Mouse (Mus musculus): ENCODE results near the gene Nup43. TPM values are rescaled to one million over a fixed set of nuclear protein-coding genes. Genes with fewer than 3 reads are reported as not detected.

Gene Nup43
- total and polyA plus RNA-seq, 2 experiments = 3.6 to 4.4 TPM

- DNase-seq (ENCODE audit: extremely low read depth, low read depth, low spot score) = no peak
- Histone ChIP-seq H3K27me3 (ENCODE audit: control insufficient read depth, insufficient read depth, low read length) (no peaks in the 10 kb centered on the region), H3K79me2 (ENCODE audit: control insufficient read depth, insufficient read depth, low read length) (no peaks in the 10 kb centered on the region), H3K4me1 (ENCODE audit: control insufficient read depth, insufficient read depth, low read length) (no peaks in the 10 kb centered on the region), H3K27ac (replicated peaks; ENCODE audit: insufficient read depth, low read depth, low read length) (no peak overlapping the region), H3K9ac (ENCODE audit: low read depth, low read length) (no peak overlapping the region), H3K4me3 (ENCODE audit: insufficient read depth, low read depth, low read length) (no peak overlapping the region), H3K36me3 (ENCODE audit: control insufficient read depth, insufficient read depth, low read length) (peaks cover 30% of the 10 kb centered on the region)
- TF ChIP-seq CTCF (IDR thresholded peaks at IDR 0.05; ENCODE audit: low read depth, low read length) = no peak
- no peak for TF ChIP-seq POLR2A (IDR thresholded peaks at IDR 0.05; ENCODE audit: extremely low read depth, insufficient read depth, low read length)
- WGBS = 96% methylated on average over 4 of the region's 4 CpGs
Observed at GRCm38 (mm10) chr10:7629092-7629491, 38.2 kb upstream of the Nup43 start.

- no peak for DNase-seq (ENCODE audit: extremely low read depth, low read depth, low spot score)
- WGBS = 93% methylated on average over 5 of the region's 5 CpGs
- Histone ChIP-seq H3K4me3 (ENCODE audit: insufficient read depth, low read depth, low read length) (no peak overlapping the region), H3K36me3 (ENCODE audit: control insufficient read depth, insufficient read depth, low read length) (peaks cover 30% of the 10 kb centered on the region), H3K27me3 (ENCODE audit: control insufficient read depth, insufficient read depth, low read length) (no peaks in the 10 kb centered on the region), H3K79me2 (ENCODE audit: control insufficient read depth, insufficient read depth, low read length) (no peaks in the 10 kb centered on the region), H3K9ac (ENCODE audit: low read depth, low read length) (no peak overlapping the region), H3K27ac (replicated peaks; ENCODE audit: insufficient read depth, low read depth, low read length) (no peak overlapping the region), H3K4me1 (ENCODE audit: control insufficient read depth, insufficient read depth, low read length) (no peaks in the 10 kb centered on the region)
- TF ChIP-seq POLR2A (IDR thresholded peaks at IDR 0.05; ENCODE audit: extremely low read depth, insufficient read depth, low read length) (no peak), CTCF (IDR thresholded peaks at IDR 0.05; ENCODE audit: low read depth, low read length) (no peak)
Observed at GRCm38 (mm10) chr10:7630286-7630685, 37.0 kb upstream of the Nup43 start.

DNA sequence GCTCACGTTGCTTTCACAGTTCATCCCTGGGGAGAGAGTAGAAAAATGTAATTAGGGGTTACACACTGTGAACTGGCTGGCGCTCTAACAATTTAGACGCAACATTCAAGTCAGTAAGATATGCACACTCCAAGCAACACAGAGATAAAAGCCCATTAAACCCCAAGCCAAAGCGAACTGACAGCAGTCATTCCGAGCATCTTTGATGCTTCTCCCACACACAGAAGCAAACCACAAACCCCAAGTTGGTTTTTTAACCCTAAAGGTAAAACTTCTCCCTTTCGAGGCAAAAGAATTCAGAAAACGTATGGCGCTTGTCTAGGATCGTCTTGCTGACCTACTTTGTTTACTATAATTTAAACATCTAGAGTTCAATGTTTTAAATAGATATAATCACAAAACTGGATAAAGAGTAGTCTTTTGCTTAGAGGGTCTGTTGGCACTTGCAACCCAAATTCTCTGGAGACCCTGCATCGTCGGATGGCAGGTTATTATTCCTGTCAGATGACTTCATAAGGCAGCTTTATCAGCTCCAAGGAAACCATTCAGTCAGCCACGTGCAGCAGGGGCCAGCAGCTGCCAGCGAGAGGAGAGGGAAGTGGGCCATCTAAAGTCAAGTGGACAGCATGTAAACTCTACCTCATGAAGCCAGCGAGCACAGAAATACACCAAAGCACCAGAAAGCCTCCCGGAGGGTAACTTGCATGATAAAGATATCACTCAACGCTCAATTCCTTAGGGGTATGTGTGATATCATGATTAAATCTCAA is 36.2 kb upstream of the Nup43 start:
- H3K4me1 ChIP-seq (ENCODE audit: control insufficient read depth, insufficient read depth, low read length) = no peaks in the 10 kb centered on the region
- 86% methylated on average over 16 of the region's 16 CpGs for WGBS
- H3K79me2 ChIP-seq (ENCODE audit: control insufficient read depth, insufficient read depth, low read length) = no peaks in the 10 kb centered on the region
- DNase-seq (ENCODE audit: extremely low read depth, low read depth, low spot score) = no peak
- no peak overlapping the region for H3K27ac ChIP-seq (replicated peaks; ENCODE audit: insufficient read depth, low read depth, low read length)
- no peaks in the 10 kb centered on the region for H3K27me3 ChIP-seq (ENCODE audit: control insufficient read depth, insufficient read depth, low read length)
- no peak overlapping the region for H3K4me3 ChIP-seq (ENCODE audit: insufficient read depth, low read depth, low read length)
- no peak overlapping the region for H3K9ac ChIP-seq (ENCODE audit: low read depth, low read length)
- TF ChIP-seq POLR2A (IDR thresholded peaks at IDR 0.05; ENCODE audit: extremely low read depth, insufficient read depth, low read length) (no peak), CTCF (IDR thresholded peaks at IDR 0.05; ENCODE audit: low read depth, low read length) (no peak)
- peaks cover 30% of the 10 kb centered on the region for H3K36me3 ChIP-seq (ENCODE audit: control insufficient read depth, insufficient read depth, low read length)

DNA sequence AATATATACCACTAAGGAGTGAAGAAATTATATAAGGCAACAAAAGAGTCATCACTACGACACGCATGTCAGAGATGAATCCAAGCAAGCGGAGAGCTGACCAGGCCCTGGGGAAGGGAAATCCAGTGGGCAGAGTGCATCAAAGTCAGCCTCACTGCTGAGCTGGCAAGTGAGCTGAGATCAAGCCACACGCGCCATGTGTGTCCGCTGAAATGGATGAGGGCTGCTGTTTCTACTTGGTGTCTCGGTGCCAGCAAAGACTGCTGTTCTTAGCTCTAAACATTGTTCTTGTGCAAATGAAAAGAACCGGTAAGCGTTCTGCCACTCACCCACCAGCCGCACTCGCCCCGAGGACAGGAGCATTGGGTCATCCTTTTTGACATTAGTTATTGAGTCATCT is 26.9 kb upstream of the Nup43 start:
- no peak for DNase-seq (ENCODE audit: extremely low read depth, low read depth, low spot score)
- Histone ChIP-seq H3K4me1 (ENCODE audit: control insufficient read depth, insufficient read depth, low read length) (no peaks in the 10 kb centered on the region), H3K4me3 (ENCODE audit: insufficient read depth, low read depth, low read length) (no peak overlapping the region), H3K9ac (ENCODE audit: low read depth, low read length) (no peak overlapping the region), H3K36me3 (ENCODE audit: control insufficient read depth, insufficient read depth, low read length) (peaks cover 53% of the 10 kb centered on the region), H3K27ac (replicated peaks; ENCODE audit: insufficient read depth, low read depth, low read length) (no peak overlapping the region), H3K79me2 (ENCODE audit: control insufficient read depth, insufficient read depth, low read length) (no peaks in the 10 kb centered on the region), H3K27me3 (ENCODE audit: control insufficient read depth, insufficient read depth, low read length) (no peaks in the 10 kb centered on the region)
- WGBS = 98% methylated on average over 12 of the region's 12 CpGs
- TF ChIP-seq POLR2A (IDR thresholded peaks at IDR 0.05; ENCODE audit: extremely low read depth, insufficient read depth, low read length) = no peak
- no peak for TF ChIP-seq CTCF (IDR thresholded peaks at IDR 0.05; ENCODE audit: low read depth, low read length)

DNA sequence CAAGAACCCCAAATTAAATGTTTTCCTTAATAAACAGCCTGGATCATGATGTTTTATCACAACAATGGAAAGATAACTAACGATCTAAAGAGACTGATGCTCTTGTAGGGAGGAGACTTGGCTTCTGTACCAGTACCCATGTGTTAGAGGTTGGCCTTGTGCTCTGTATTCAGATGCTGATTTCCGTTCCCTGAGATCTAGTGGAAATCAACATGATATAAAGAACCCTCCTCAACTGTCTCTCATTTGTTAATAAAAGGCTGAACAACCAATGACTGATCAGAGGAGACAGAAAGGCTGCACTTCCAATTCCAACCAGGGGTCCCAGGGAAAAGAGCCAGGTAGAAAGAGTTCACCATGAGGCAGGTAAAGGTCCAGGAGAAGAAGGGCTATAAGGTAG is 21.4 kb upstream of the Nup43 start:
- peaks cover 3% of the 10 kb centered on the region; the same call in 1 of the 2 replicates for H3K4me1 ChIP-seq (ENCODE audit: control insufficient read depth, insufficient read depth, low read length)
- peaks cover under 1% of the 10 kb centered on the region; the same call in 1 of the 2 replicates for H3K79me2 ChIP-seq (ENCODE audit: control insufficient read depth, insufficient read depth, low read length)
- H3K36me3 ChIP-seq (ENCODE audit: control insufficient read depth, insufficient read depth, low read length) = peaks cover 45% of the 10 kb centered on the region
- no peak for TF ChIP-seq CTCF (IDR thresholded peaks at IDR 0.05; ENCODE audit: low read depth, low read length)
- H3K27me3 ChIP-seq (ENCODE audit: control insufficient read depth, insufficient read depth, low read length) = no peaks in the 10 kb centered on the region
- no peak overlapping the region for H3K9ac ChIP-seq (ENCODE audit: low read depth, low read length)
- H3K27ac ChIP-seq (replicated peaks; ENCODE audit: insufficient read depth, low read depth, low read length) = no peak overlapping the region
- no peak overlapping the region for H3K4me3 ChIP-seq (ENCODE audit: insufficient read depth, low read depth, low read length)
- 81% methylated on average over 2 of the region's 2 CpGs for WGBS
- no peak for DNase-seq (ENCODE audit: extremely low read depth, low read depth, low spot score)

GRCm38 (mm10) chr10:7649059-7649458 is 18.2 kb upstream of the Nup43 start:
- no peaks in the 10 kb centered on the region for H3K27me3 ChIP-seq (ENCODE audit: control insufficient read depth, insufficient read depth, low read length)
- no peak overlapping the region for H3K4me3 ChIP-seq (ENCODE audit: insufficient read depth, low read depth, low read length)
- no peak for DNase-seq (ENCODE audit: extremely low read depth, low read depth, low spot score)
- H3K79me2 ChIP-seq (ENCODE audit: control insufficient read depth, insufficient read depth, low read length) = peaks cover 13% of the 10 kb centered on the region
- TF ChIP-seq POLR2A (IDR thresholded peaks at IDR 0.05; ENCODE audit: extremely low read depth, insufficient read depth, low read length) = no peak
- no peak for TF ChIP-seq CTCF (IDR thresholded peaks at IDR 0.05; ENCODE audit: low read depth, low read length)
- WGBS = 83% methylated on average over 4 of the region's 4 CpGs
- H3K9ac ChIP-seq (ENCODE audit: low read depth, low read length) = no peak overlapping the region
- no peak overlapping the region for H3K27ac ChIP-seq (replicated peaks; ENCODE audit: insufficient read depth, low read depth, low read length)
- H3K36me3 ChIP-seq (ENCODE audit: control insufficient read depth, insufficient read depth, low read length) = peaks cover 31% of the 10 kb centered on the region
- H3K4me1 ChIP-seq (ENCODE audit: control insufficient read depth, insufficient read depth, low read length) = peaks cover 4% of the 10 kb centered on the region
